Mouse (Mus musculus) spleen, postnatal 0 days (tissue): Measurements from ENCODE around the gene Vwa3a. TPM values are rescaled to one million over a fixed set of nuclear protein-coding genes. Genes with fewer than 3 reads are reported as not detected.

ENCODE experiments used
- polyA plus RNA-seq: library from polyadenylated mRNA; unstranded; fragments of >200 nt; fragmentation: Nextera tagmentation; extraction: Ambion mirVana; gene quantifications from 2 replicates; pipeline ENCODE4 v1.2.1, GENCODE M21; 2015

Vwa3a gene
- 0.07 and 0.28 TPM in 2 replicates for polyA plus RNA-seq

GRCm38 (mm10) chr7:120739018-120739417, at the start of gene Vwa3a:
Vwa3a (plus strand) TSS chr7:120739318.

GRCm38 (mm10) chr7:120811834-120812415, 72.8 kb downstream of the Vwa3a start, which contains the start of gene Gm5737:
Gm5737 (plus strand) TSS chr7:120812365.

GRCm38 (mm10) chr7:120842345-120843036, 103.4 kb downstream of the Vwa3a start, which contains the start of gene Eef2k:
Eef2k (plus strand) TSS chr7:120842831.

Other genes starting within 250 kb of the Vwa3a start
- gene Uqcrc2, start 104.1 kb upstream of the Vwa3a start, polyA plus RNA-seq = 109 and 119 TPM in 2 replicates
- 0.19 and 0.23 TPM in 2 replicates for gene Pdzd9, start 69.0 kb upstream of the Vwa3a start, polyA plus RNA-seq
- gene Mosmo, start 61.7 kb upstream of the Vwa3a start, polyA plus RNA-seq = 10.0 and 10.6 TPM in 2 replicates
- gene Gm5737, start 73.0 kb downstream of the Vwa3a start, polyA plus RNA-seq = not detected in 2 replicates
- 49.2 and 49.5 TPM in 2 replicates for gene Eef2k, start 103.5 kb downstream of the Vwa3a start, polyA plus RNA-seq
- 16.7 and 17.1 TPM in 2 replicates for gene Polr3e, start 178.4 kb downstream of the Vwa3a start, polyA plus RNA-seq
- 40.9 and 44.4 TPM in 2 replicates for gene Cdr2, start 243.0 kb downstream of the Vwa3a start, polyA plus RNA-seq
- gene Mfsd13b, start 243.2 kb downstream of the Vwa3a start, polyA plus RNA-seq = 0.20 TPM in 1 of 2 replicates, not detected in the other